Mouse (Mus musculus) embryonic fibroblast, embryonic 13.5 days (primary cell): ENCODE measurements at regions not wholly inside any gene's neighbourhood (a gene's known extent, or its start where the extent isn't known, plus 50 kb on each side); places are given as distances from the start of the nearest gene placed in this dataset.

ENCODE experiments used
- CTCF ChIP-seq: IDR thresholded peaks from 2 replicates; pipeline ENCODE4 v1.5.1; 2011; ENCODE audit warnings: mild to moderate bottlenecking, control low read depth, low read length, moderate library complexity, borderline replicate concordance; ENCODE audit not compliant: insufficient read depth
- POLR2A ChIP-seq: IDR thresholded peaks from 2 replicates; pipeline ENCODE4 v1.6.1; 2011; ENCODE audit warnings: low read depth, mild to moderate bottlenecking, control low read depth, low read length, moderate library complexity

DNA sequence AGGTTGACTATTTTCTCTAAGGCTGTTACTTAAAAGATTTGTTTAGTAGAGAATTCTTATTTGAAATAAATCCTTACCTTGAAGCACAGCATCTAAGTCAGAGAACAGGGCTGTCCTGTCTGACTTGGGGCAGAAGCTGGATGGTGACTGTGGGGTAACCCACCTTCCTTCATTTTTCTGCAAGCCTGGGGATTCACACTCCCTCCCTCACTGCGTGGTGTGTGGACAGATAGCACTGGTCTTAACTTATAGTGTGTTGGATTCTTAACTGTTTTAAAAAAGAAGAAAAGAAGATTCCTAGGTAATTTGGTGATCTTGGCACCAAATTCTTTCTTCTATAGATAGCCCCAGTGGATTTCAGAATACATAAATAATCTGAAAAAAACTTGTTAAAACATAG, 174.8 kb downstream of the Klf7 start:
- TF ChIP-seq POLR2A, result no peak
- no peak for TF ChIP-seq CTCF
